Mouse (Mus musculus): ENCODE results near the gene Ifnl3.

DNA sequence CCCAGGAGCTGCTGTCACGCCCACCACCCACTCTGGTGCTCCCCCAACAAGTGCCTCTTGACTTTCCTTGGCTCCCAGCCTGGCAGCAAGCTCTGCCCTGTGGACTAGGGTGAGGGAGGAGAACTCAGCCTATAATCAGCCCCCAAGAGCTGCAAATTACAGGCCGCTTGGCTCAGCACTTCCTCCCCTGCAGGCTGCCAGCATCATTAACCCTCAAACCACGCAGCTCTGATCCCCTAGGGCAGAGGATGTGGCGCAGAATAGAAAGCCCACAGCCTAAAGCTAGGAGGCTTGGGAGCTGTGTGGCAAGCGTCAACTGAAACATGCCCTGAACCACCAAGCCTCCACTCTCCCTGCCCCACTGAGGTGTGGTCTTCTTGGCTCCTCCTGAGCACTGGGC lies 42.8 kb downstream of the Ifnl3 start:
- no peak for TF ChIP-seq CTCF (IDR thresholded peaks at IDR 0.05; ENCODE audit: extremely low read depth, insufficient read depth, low read length)
- no peak for TF ChIP-seq POLR2A (IDR thresholded peaks at IDR 0.05; ENCODE audit: extremely low read depth, insufficient read depth, low read length)

Measured in cortical plate, adult 2 months (tissue).